Mouse (Mus musculus) intestine, postnatal 0 days (tissue): ENCODE results near the gene Ergic3. TPM values are rescaled to one million over a fixed set of nuclear protein-coding genes. Genes with fewer than 3 reads are reported as not detected.

ENCODE experiments used
- ATAC-seq: fragments of 200-750 bp; cut with Nextera tagmentation; 2 replicates; pipeline ENCODE4 v1.8.0; 2017; ENCODE audit warnings: mild to moderate bottlenecking, moderate TSS enrichment, moderate library complexity
- H3K27ac ChIP-seq: fragments of 300-500 bp; sonication (generic); 2 replicates; pipeline ENCODE4 v1.5.1; 2014; ENCODE audit warnings: mild to moderate bottlenecking, low read depth, low read length, moderate library complexity
- H3K27me3 ChIP-seq: fragments of 300-500 bp; sonication (generic); replicated peaks from 2 replicates; pipeline ENCODE4 v1.6.1; 2014; ENCODE audit warnings: low read length, mixed read lengths; ENCODE audit not compliant: control insufficient read depth, insufficient read depth
- H3K36me3 ChIP-seq: fragments of 300-500 bp; sonication (generic); 2 replicates; pipeline ENCODE4 v1.6.1; 2014; ENCODE audit warnings: mild to moderate bottlenecking, moderate library complexity; ENCODE audit not compliant: control insufficient read depth, insufficient read depth
- H3K4me1 ChIP-seq: fragments of 300-500 bp; sonication (generic); replicated peaks from 2 replicates; pipeline ENCODE4 v1.6.1; 2014; ENCODE audit warnings: antibody characterized with exemption, low read length, mixed read lengths; ENCODE audit not compliant: control insufficient read depth, insufficient read depth
- H3K4me2 ChIP-seq: fragments of 300-500 bp; sonication (generic); replicated peaks from 2 replicates; pipeline ENCODE4 v1.6.1; 2014; ENCODE audit warnings: low read depth, mild to moderate bottlenecking, moderate library complexity
- H3K4me3 ChIP-seq: fragments of 300-500 bp; sonication (generic); 2 replicates; pipeline ENCODE4 v1.5.1; 2014; ENCODE audit warnings: low read depth, low read length
- H3K9ac ChIP-seq: fragments of 300-500 bp; sonication (generic); 2 replicates; pipeline ENCODE4 v1.6.1; 2014; ENCODE audit warnings: mild to moderate bottlenecking, low read depth, low read length
- H3K9me3 ChIP-seq: fragments of 300-500 bp; sonication (generic); 2 replicates; pipeline ENCODE4 v1.6.1; 2016; ENCODE audit warnings: mixed run types; ENCODE audit not compliant: control insufficient read depth
- CTCF ChIP-seq: sonication (generic); IDR thresholded peaks from 2 replicates; pipeline ENCODE4 v1.5.1; 2016; ENCODE audit warnings: low read depth, mild to moderate bottlenecking, control low read depth, antibody characterized with exemption, moderate library complexity
- WGBS: fragments of 180-500 bp; shearing (Covaris S2); extraction: QIAGEN DNeasy Blood & Tissue Kit; methylation state at CpG from one replicate; pipeline ENCODE4 v1.1.7; 2014; 5-methylcytosine and 5-hydroxymethylcytosine counted together
- polyA plus RNA-seq: library from polyadenylated mRNA; unstranded; fragments of >200 nt; fragmentation: Nextera tagmentation; extraction: Ambion mirVana; gene quantifications from 2 replicates; pipeline ENCODE4 v1.2.1, GENCODE M21; 2015

Ergic3 gene
- polyA plus RNA-seq, 1 experiment from 2014 or later: 227 TPM

- WGBS: 77% methylated on average over 5 of the region's 5 CpGs
- no peak overlapping the region; the same call in 1 of the 2 replicates for H3K27ac ChIP-seq
- ATAC-seq: no peak
- no peak overlapping the region; the same call in 1 of the 2 replicates for H3K4me2 ChIP-seq
- H3K4me1 ChIP-seq: no peaks in the 10 kb centered on the region
- no peak overlapping the region for H3K4me3 ChIP-seq
- H3K27me3 ChIP-seq: no peaks in the 10 kb centered on the region
- H3K9ac ChIP-seq: no peak overlapping the region
- no peak for TF ChIP-seq CTCF
- H3K9me3 ChIP-seq: no peaks in the 10 kb centered on the region
- peaks cover 81% of the 10 kb centered on the region for H3K36me3 ChIP-seq
These were observed 28.4 kb upstream of the Ergic3 start for GRCm38 (mm10) chr2:155979328-155979991.

GRCm38 (mm10) chr2:155985776-155986175, 22.1 kb upstream of the Ergic3 start:
- H3K27me3 ChIP-seq: no peaks in the 10 kb centered on the region
- 94% methylated on average over 7 of the region's 7 CpGs for WGBS
- H3K4me2 ChIP-seq: no peak overlapping the region
- H3K27ac ChIP-seq: no peak overlapping the region
- no peak for TF ChIP-seq CTCF
- H3K4me1 ChIP-seq: 0 out of 2 replicates have a peak, but pooled peaks cover 3% of the 10 kb centered on the region
- H3K36me3 ChIP-seq: peaks cover 71% of the 10 kb centered on the region
- no peak for ATAC-seq
- H3K9ac ChIP-seq: no peak overlapping the region
- no peaks in the 10 kb centered on the region for H3K9me3 ChIP-seq
- H3K4me3 ChIP-seq: no peak overlapping the region

- Histone ChIP-seq H3K27ac (no peak overlapping the region), H3K27me3 (no peaks in the 10 kb centered on the region), H3K36me3 (peaks cover 68% of the 10 kb centered on the region), H3K4me1 (0 out of 2 replicates have a peak, but pooled peaks cover 3% of the 10 kb centered on the region), H3K9ac (no peak overlapping the region), H3K4me3 (no peak overlapping the region), H3K9me3 (no peaks in the 10 kb centered on the region), H3K4me2 (no peak overlapping the region)
- WGBS: 97% methylated on average over 6 of the region's 6 CpGs
- no peak for ATAC-seq
- TF ChIP-seq CTCF: no peak
These were observed 20.7 kb upstream of the Ergic3 start for GRCm38 (mm10) chr2:155987131-155987530.

- H3K27me3 ChIP-seq: no peaks in the 10 kb centered on the region
- no peak overlapping the region for H3K4me2 ChIP-seq
- peak; percentile 17 for TF ChIP-seq CTCF
- H3K36me3 ChIP-seq: peaks cover 60% of the 10 kb centered on the region
- ATAC-seq: no peak
- no peak overlapping the region for H3K9ac ChIP-seq
- WGBS: 52% methylated on average over 4 of the region's 4 CpGs
- H3K4me3 ChIP-seq: no peak overlapping the region
- no peaks in the 10 kb centered on the region for H3K9me3 ChIP-seq
- peaks cover 3% of the 10 kb centered on the region; the same call in 1 of the 2 replicates for H3K4me1 ChIP-seq
- no peak overlapping the region for H3K27ac ChIP-seq
These were observed 18.8 kb upstream of the Ergic3 start for GRCm38 (mm10) chr2:155989085-155989484.

- Histone ChIP-seq H3K27me3 (no peaks in the 10 kb centered on the region), H3K4me2 (no peak overlapping the region), H3K27ac (0 out of 2 replicates have a peak overlapping the region, but pooled peaks have one; percentile 66), H3K4me3 (no peak overlapping the region), H3K9ac (no peak overlapping the region), H3K4me1 (peaks cover 3% of the 10 kb centered on the region; the same call in 1 of the 2 replicates), H3K9me3 (no peaks in the 10 kb centered on the region), H3K36me3 (peaks cover 59% of the 10 kb centered on the region)
- ATAC-seq: no peak
- WGBS: 70% methylated on average over 10 of the region's 10 CpGs
- no peak for TF ChIP-seq CTCF
These were observed 16.7 kb upstream of the Ergic3 start for GRCm38 (mm10) chr2:155991151-155991550.

- TF ChIP-seq CTCF: peak; percentile 71
- Histone ChIP-seq H3K9ac (peak overlapping the region; percentile 31; the same call in 1 of the 2 replicates), H3K27ac (peak overlapping the region; percentile 66), H3K4me2 (peak overlapping the region; percentile 37), H3K36me3 (peaks cover 63% of the 10 kb centered on the region), H3K4me3 (no peak overlapping the region), H3K27me3 (no peaks in the 10 kb centered on the region), H3K9me3 (no peaks in the 10 kb centered on the region), H3K4me1 (peaks cover 3% of the 10 kb centered on the region; the same call in 1 of the 2 replicates)
- 41% methylated on average over 14 of the region's 14 CpGs for WGBS
- peak; percentile 93 for ATAC-seq
These were observed 16.0 kb upstream of the Ergic3 start for GRCm38 (mm10) chr2:155991863-155992321.
